Mouse (Mus musculus) bone marrow macrophage, adult 2 months (primary cell): ENCODE data around the gene Dennd5a.

ENCODE experiments used
- CTCF ChIP-seq: IDR thresholded peaks from 2 replicates; pipeline ENCODE4 v1.5.1; 2012; ENCODE audit warnings: low read depth, mild to moderate bottlenecking, low read length, moderate library complexity
- POLR2A ChIP-seq: IDR thresholded peaks from 2 replicates; pipeline ENCODE4 v1.6.1; 2012; ENCODE audit warnings: mild to moderate bottlenecking, low read depth, low read length, borderline replicate concordance

DNA sequence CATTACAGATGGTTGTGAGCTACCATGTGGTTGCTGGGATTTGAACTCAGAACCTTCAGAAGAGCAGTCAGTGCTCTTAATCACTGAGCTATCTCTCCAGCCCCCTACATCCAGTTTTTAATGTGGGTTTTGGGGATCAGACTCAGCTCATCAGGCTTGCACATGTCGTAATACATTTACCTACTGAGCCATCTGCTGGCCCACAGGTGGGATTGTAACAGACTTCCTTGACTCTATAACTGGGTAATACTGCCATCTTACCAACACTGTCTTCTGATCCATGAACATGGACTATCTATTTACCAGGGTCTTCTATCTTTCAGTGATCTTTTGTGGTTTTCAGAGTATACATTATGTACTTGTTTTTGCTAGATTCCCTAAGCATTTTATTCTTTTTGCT lies 74.0 kb downstream of the Dennd5a start:
- TF ChIP-seq POLR2A (no peak), CTCF (no peak)
